In the genomic region with DNA sequence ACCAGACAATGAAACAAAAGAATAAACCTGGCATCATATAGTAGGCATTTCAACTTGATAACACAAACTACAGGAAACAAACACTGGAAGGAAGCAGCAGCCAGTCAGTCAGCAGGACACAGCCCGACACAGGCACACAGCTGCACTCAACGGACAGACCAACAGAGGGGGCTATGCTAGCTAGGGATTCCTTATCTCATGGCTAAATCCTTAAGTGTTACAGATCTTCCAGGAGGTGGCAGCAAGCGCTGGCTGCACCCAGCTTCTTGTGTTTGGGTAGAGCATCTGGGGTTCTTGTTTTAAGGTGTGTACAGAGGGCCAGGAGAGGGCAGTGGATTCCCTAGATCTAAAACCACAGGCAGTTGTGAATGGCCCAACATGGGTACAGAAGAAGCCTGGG, we compare ENCODE assay signal across 8 mouse cellular contexts. TPM values are rescaled to one million over a fixed set of nuclear protein-coding genes. Genes with fewer than 3 reads are reported as not detected.
DNase-seq lines count a peak whose midpoint lies in the region; ATAC-seq and TF ChIP-seq lines count a peak whose summit lies in the region.

No protein-coding gene starts in this region.

- no peak overlapping the region for H3K4me2 ChIP-seq in liver, embryonic 12.5 days

- no peak overlapping the region for H3K9ac ChIP-seq in liver, embryonic 12.5 days

- intact Hi-C loops in heart, postnatal 25 days (cut with DNase I): loop anchor here (1.0 kb wide), 1 partner anchor 82 kb away; no protein-coding TSS in a partner anchor

- no peak for ATAC-seq in liver, embryonic 12.5 days

- no peak for TF ChIP-seq POLR2A in bone marrow macrophage, adult 2 months (IDR thresholded peaks at IDR 0.05; ENCODE audit: borderline replicate concordance, low read depth, low read length)

- no peaks in the 10 kb centered on the region for H3K27me3 ChIP-seq in liver, embryonic 12.5 days (replicated peaks)

- WGBS in liver, embryonic 12.5 days (ENCODE audit: insufficient replicate concordance): 23% methylated on average over 3 of the region's 3 CpGs

- no peaks in the 10 kb centered on the region for H3K9me3 ChIP-seq in liver, embryonic 12.5 days (replicated peaks)

- H3K36me3 ChIP-seq in liver, embryonic 12.5 days: peaks cover 57% of the 10 kb centered on the region

- no peaks in the 10 kb centered on the region for H3K4me1 ChIP-seq in liver, embryonic 12.5 days
- no peaks in the 10 kb centered on the region for H3K4me1 ChIP-seq in bone marrow macrophage, adult 2 months (ENCODE audit: control insufficient read depth, insufficient read depth, low read length)

- H3K4me3 ChIP-seq in liver, embryonic 12.5 days: no peak overlapping the region
- H3K4me3 ChIP-seq in bone marrow macrophage, adult 2 months (ENCODE audit: insufficient read depth, low read length): no peak overlapping the region
- H3K4me3 ChIP-seq in layer of hippocampus, adult 2 months: no peak overlapping the region

- DNase-seq in liver: peak; percentile 57
- DNase-seq in fibroblast of lung, adult 2 months (ENCODE audit: low read depth): peak; percentile 85
- DNase-seq in heart, postnatal 25 days (ENCODE audit: low spot score): peak; percentile 54
- peak; percentile 78 to 79 for DNase-seq in layer of hippocampus, adult 2 months (ENCODE audit: low spot score in 2 of 2)
- peak; percentile 92 for DNase-seq in lung, postnatal 10 days
- peak; percentile 77 for DNase-seq in skeletal muscle tissue, adult 2 months (ENCODE audit: low read depth, low spot score)

- no peak overlapping the region for H3K27ac ChIP-seq in liver, embryonic 12.5 days
- H3K27ac ChIP-seq in bone marrow macrophage, adult 2 months (ENCODE audit: insufficient read depth, low read depth, low read length): no peak overlapping the region
- no peak overlapping the region for H3K27ac ChIP-seq in layer of hippocampus, adult 2 months

- TF ChIP-seq CTCF in bone marrow macrophage, adult 2 months (IDR thresholded peaks at IDR 0.05; ENCODE audit: low read depth, low read length): peak; percentile 81
- peak; percentile 89 for TF ChIP-seq CTCF in layer of hippocampus, adult 2 months (conservative IDR thresholded peaks at IDR 0.05)

RNA-seq across cellular contexts. Expression of a gene that starts 12.7 kb away (rescaled TPM):
- 135 and 137 TPM in 2 replicates for polyA plus RNA-seq in liver, embryonic 12.5 days (2016; fragmentation: Nextera tagmentation; extraction: Ambion mirVana)
- polyA plus RNA-seq in bone marrow macrophage, adult 2 months (2012; ENCODE audit: insufficient read depth, insufficient read length, missing spikeins): 179 and 195 TPM in 2 replicates
- 100 to 1,000 TPM; 231 to 247 TPM for total RNA-seq in heart, postnatal 25 days (2021)
- 100 to 1,000 TPM; 166 to 172 TPM for total RNA-seq in layer of hippocampus, adult 2 months (2021)

RNA-seq across cellular contexts. Expression of a gene that starts 24.3 kb away (rescaled TPM):
- polyA plus RNA-seq in liver, embryonic 12.5 days (2016; fragmentation: Nextera tagmentation; extraction: Ambion mirVana): 19.6 and 19.8 TPM in 2 replicates
- 10.0 and 10.6 TPM in 2 replicates for polyA plus RNA-seq in bone marrow macrophage, adult 2 months (2012; ENCODE audit: insufficient read depth, insufficient read length, missing spikeins)
- total RNA-seq in heart, postnatal 25 days (2021): 100 to 1,000 TPM in 1 of 2 experiments, 10 to 100 TPM in 1; 93.0 to 105 TPM
- 100 to 1,000 TPM; 110 to 116 TPM for total RNA-seq in layer of hippocampus, adult 2 months (2021)

RNA-seq across cellular contexts. Expression of a gene that starts 49.8 kb away (rescaled TPM):
- 2.8 and 2.9 TPM in 2 replicates for polyA plus RNA-seq in liver, embryonic 12.5 days (2016; fragmentation: Nextera tagmentation; extraction: Ambion mirVana)
- 5.1 and 8.2 TPM in 2 replicates for polyA plus RNA-seq in bone marrow macrophage, adult 2 months (2012; ENCODE audit: insufficient read depth, insufficient read length, missing spikeins)
- 10 to 100 TPM; 27.1 to 31.3 TPM for total RNA-seq in heart, postnatal 25 days (2021)
- 10 to 100 TPM; 92.5 to 93.2 TPM for total RNA-seq in layer of hippocampus, adult 2 months (2021)

RNA-seq across cellular contexts. Expression of a gene that starts 58.7 kb away (rescaled TPM):
- not detected in 2 replicates for polyA plus RNA-seq in liver, embryonic 12.5 days (2016; fragmentation: Nextera tagmentation; extraction: Ambion mirVana)
- not detected in 2 replicates for polyA plus RNA-seq in bone marrow macrophage, adult 2 months (2012; ENCODE audit: insufficient read depth, insufficient read length, missing spikeins)
- total RNA-seq in heart, postnatal 25 days (2021): not detected
- not detected for total RNA-seq in layer of hippocampus, adult 2 months (2021)
